Mouse (Mus musculus): ENCODE data around the gene Tert. TPM values are rescaled to one million over a fixed set of nuclear protein-coding genes. Genes with fewer than 3 reads are reported as not detected.

Tert gene
- polyA plus RNA-seq, 1 experiment from 2014 or later, result 3.3 TPM

DNA sequence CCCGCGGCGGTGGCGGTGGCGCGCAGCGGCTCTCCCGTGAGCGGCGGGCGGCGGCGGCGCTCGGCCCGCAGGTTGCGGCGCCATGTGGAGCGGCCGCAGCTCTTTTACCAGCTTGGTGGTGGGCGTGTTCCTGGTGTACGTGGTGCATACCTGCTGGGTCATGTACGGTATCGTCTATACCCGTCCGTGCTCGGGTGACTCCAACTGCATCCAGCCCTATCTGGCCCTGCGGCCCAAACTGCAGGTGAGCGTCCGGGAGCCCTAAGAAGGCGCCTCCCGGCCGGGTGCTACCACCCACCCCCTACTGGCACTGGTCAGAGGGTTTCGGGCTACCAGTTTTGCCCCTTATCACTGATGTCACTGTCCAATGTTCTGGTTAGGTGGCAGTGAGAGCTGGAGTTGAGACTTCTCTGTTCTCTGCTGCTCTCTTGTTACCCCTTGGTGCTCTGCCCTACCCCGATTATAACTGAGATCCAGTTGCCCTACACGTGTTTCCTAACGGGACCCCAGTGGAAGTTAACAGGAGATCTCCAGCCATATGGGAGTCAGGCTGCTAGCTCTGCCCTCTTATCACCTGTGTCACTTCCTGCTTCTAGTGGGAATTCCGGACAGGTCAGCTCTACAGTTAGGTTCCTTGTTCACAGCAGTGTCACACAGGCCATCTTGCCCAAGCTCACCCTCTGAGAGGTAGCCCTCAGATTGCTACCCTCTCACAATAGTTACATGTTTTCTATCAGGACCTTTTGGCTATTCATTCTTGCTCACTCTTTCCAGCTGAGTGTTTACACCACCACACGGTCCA is 22.4 kb upstream of the Tert start:
- Histone ChIP-seq H3K9ac (ENCODE audit: low read length) (peak overlapping the region; percentile 66), H3K4me3 (ENCODE audit: low read depth, low read length) (peak overlapping the region; percentile 68), H3K27me3 (ENCODE audit: control insufficient read depth, insufficient read depth, low read length) (no peaks in the 10 kb centered on the region), H3K4me2 (ENCODE audit: low read depth) (peak overlapping the region; percentile 84), H3K27ac (ENCODE audit: low read depth, low read length) (no peak overlapping the region), H3K9me3 (ENCODE audit: control insufficient read depth, low read length) (no peaks in the 10 kb centered on the region), H3K36me3 (ENCODE audit: control insufficient read depth, insufficient read depth, low read length) (peaks cover 4% of the 10 kb centered on the region; the same call in 1 of the 2 replicates), H3K4me1 (ENCODE audit: control insufficient read depth, insufficient read depth, low read length) (peaks cover 3% of the 10 kb centered on the region)
- DNase-seq (ENCODE audit: low spot score) (peak; percentile 31), ATAC-seq (ENCODE audit: insufficient read depth, low FRiP score, low TSS enrichment) (peak; percentile 76)
- 4% methylated on average over 39 of the region's 39 CpGs for WGBS

DNA sequence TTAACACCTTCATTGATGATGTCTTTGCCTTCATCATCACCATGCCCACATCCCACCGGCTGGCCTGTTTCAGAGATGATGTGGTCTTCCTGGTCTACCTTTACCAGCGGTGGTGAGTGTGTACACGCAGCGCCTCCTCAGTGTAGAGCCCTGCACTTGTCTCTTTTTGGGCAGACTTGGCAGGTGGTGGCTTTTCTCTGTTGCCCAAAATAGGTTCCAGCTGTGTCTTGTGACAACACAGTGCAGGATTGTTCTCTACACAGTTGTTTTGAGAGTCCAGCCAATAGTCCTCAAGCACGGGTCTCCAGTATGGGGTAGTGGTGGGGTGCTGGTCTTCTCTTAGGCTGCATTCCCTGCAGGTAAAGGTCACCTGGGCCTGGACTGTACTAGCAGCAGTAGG is 8.3 kb upstream of the Tert start:
- no peak for DNase-seq (ENCODE audit: low spot score)
- Histone ChIP-seq H3K4me1 (ENCODE audit: control insufficient read depth, insufficient read depth, low read length) (no peaks in the 10 kb centered on the region), H3K36me3 (ENCODE audit: control insufficient read depth, insufficient read depth, low read length) (peaks cover 10% of the 10 kb centered on the region), H3K27me3 (ENCODE audit: control insufficient read depth, insufficient read depth, low read length) (no peaks in the 10 kb centered on the region), H3K4me3 (ENCODE audit: low read depth, low read length) (no peak overlapping the region), H3K9me3 (ENCODE audit: control insufficient read depth, low read length) (no peaks in the 10 kb centered on the region), H3K9ac (ENCODE audit: low read length) (no peak overlapping the region), H3K4me2 (ENCODE audit: low read depth) (no peak overlapping the region), H3K27ac (ENCODE audit: low read depth, low read length) (no peak overlapping the region)
- WGBS, result 93% methylated on average over 5 of the region's 5 CpGs
- ATAC-seq (ENCODE audit: insufficient read depth, low FRiP score, low TSS enrichment), result no peak

DNA sequence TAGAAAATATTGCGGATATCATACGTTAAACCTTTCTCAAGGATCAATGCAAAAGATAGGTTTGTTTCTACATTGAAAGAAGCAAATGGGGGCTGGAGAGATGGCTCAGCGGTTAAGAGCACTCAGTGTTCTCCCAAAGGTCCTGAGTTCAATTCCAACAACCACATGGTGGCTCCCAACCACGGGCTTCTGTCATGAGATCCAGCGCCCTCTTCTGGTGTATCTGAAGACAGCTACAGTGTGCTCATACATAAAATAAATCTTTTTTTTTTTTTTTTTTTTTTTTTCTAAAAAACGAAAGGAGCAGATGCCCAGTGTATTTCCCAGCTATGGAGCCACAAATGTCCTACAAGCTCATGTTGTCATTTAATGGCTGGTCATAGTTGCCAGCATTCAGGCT is 6.1 kb upstream of the Tert start:
- H3K4me2 ChIP-seq (ENCODE audit: low read depth), result no peak overlapping the region
- no peaks in the 10 kb centered on the region for H3K4me1 ChIP-seq (ENCODE audit: control insufficient read depth, insufficient read depth, low read length)
- ATAC-seq (ENCODE audit: insufficient read depth, low FRiP score, low TSS enrichment) (no peak), DNase-seq (ENCODE audit: low spot score) (no peak)
- H3K27ac ChIP-seq (ENCODE audit: low read depth, low read length), result no peak overlapping the region
- H3K9ac ChIP-seq (ENCODE audit: low read length), result no peak overlapping the region
- H3K9me3 ChIP-seq (ENCODE audit: control insufficient read depth, low read length), result no peaks in the 10 kb centered on the region
- WGBS, result 79% methylated on average over 6 of the region's 6 CpGs
- no peak overlapping the region for H3K4me3 ChIP-seq (ENCODE audit: low read depth, low read length)
- peaks cover 8% of the 10 kb centered on the region for H3K36me3 ChIP-seq (ENCODE audit: control insufficient read depth, insufficient read depth, low read length)
- H3K27me3 ChIP-seq (ENCODE audit: control insufficient read depth, insufficient read depth, low read length), result no peaks in the 10 kb centered on the region

DNA sequence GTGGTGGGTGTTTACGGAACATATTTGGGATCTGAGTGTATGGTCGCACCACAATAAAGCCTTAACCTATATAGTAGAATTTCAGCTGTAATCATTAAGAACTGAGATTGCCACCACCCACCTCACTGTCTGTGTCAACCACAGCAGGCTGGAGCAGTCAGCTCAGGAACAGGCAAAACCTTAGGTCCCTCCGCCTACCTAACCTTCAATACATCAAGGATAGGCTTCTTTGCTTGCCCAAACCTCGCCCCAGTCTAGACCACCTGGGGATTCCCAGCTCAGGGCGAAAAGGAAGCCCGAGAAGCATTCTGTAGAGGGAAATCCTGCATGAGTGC is 334 bp upstream of the Tert start:
- Histone ChIP-seq H3K9ac (ENCODE audit: low read length) (peak overlapping the region; percentile 77), H3K36me3 (ENCODE audit: control insufficient read depth, insufficient read depth, low read length) (no peaks in the 10 kb centered on the region; the same call in 1 of the 2 replicates), H3K9me3 (ENCODE audit: control insufficient read depth, low read length) (no peaks in the 10 kb centered on the region), H3K4me1 (ENCODE audit: control insufficient read depth, insufficient read depth, low read length) (peaks cover 3% of the 10 kb centered on the region; the same call in 1 of the 2 replicates), H3K27ac (ENCODE audit: low read depth, low read length) (no peak overlapping the region), H3K4me2 (ENCODE audit: low read depth) (peak overlapping the region; percentile 96), H3K4me3 (ENCODE audit: low read depth, low read length) (peak overlapping the region; percentile 54), H3K27me3 (ENCODE audit: control insufficient read depth, insufficient read depth, low read length) (no peaks in the 10 kb centered on the region)
- DNase-seq (ENCODE audit: low spot score) (no peak), ATAC-seq (ENCODE audit: insufficient read depth, low FRiP score, low TSS enrichment) (no peak; the same call in 1 of the 2 replicates)
- 42% methylated on average over 6 of the region's 6 CpGs for WGBS

DNA sequence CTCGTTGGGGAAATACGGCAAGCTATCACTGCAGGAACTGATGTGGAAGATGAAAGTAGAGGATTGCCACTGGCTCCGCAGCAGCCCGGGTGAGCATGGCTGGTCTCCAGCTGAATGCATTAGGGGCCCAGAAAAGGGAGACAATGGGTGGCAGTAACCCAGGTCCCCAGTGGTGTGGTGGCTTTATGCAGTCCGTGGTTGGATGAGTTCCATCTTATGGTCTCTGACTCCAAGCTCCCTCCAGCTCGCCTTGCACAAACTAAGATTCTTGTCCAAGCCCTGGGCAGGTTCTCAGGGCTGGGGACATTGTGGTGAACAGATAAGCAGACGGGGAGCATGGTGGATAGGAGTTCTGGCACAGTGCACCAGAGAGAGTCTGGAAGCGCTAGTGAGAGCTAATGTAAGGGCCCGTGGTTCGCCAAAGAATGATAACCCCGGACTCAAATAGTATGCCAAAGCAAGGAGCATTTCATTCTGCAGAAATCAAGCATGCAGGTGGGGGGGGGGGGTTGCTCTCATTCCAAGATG is 1.9 kb downstream of the Tert start:
- H3K4me2 ChIP-seq (ENCODE audit: low read depth), result no peak overlapping the region
- 93% methylated on average over 11 of the region's 11 CpGs for WGBS
- DNase-seq (ENCODE audit: low spot score) (no peak), ATAC-seq (ENCODE audit: insufficient read depth, low FRiP score, low TSS enrichment) (no peak)
- no peak overlapping the region for H3K4me3 ChIP-seq (ENCODE audit: low read depth, low read length)
- H3K9ac ChIP-seq (ENCODE audit: low read length), result no peak overlapping the region
- H3K27ac ChIP-seq (ENCODE audit: low read depth, low read length), result no peak overlapping the region
- no peaks in the 10 kb centered on the region for H3K9me3 ChIP-seq (ENCODE audit: control insufficient read depth, low read length)
- H3K27me3 ChIP-seq (ENCODE audit: control insufficient read depth, insufficient read depth, low read length), result no peaks in the 10 kb centered on the region
- no peaks in the 10 kb centered on the region; the same call in 1 of the 2 replicates for H3K36me3 ChIP-seq (ENCODE audit: control insufficient read depth, insufficient read depth, low read length)
- peaks cover 3% of the 10 kb centered on the region; the same call in 1 of the 2 replicates for H3K4me1 ChIP-seq (ENCODE audit: control insufficient read depth, insufficient read depth, low read length)

DNA sequence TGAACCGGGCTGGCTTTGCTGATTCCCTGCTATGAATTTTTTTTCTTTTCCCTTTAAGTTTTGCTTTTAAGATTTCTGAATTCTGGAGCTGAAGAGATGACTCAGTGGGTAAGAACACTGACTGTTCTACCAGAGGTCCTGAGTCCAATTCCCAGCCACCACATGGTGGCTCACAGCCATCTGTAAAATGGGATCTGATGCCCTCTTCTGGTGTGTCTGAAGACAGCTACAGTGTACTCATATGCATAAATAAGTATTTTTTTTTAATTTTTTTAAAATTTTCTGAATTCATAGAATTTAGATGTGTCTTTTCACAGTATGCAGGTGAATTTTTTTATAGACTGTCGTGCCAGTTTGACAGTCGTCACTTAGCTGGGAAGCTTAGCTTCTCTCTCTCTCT is 5.1 kb downstream of the Tert start:
- H3K27ac ChIP-seq (ENCODE audit: low read depth, low read length), result no peak overlapping the region
- H3K36me3 ChIP-seq (ENCODE audit: control insufficient read depth, insufficient read depth, low read length), result no peaks in the 10 kb centered on the region; the same call in 1 of the 2 replicates
- no peaks in the 10 kb centered on the region for H3K9me3 ChIP-seq (ENCODE audit: control insufficient read depth, low read length)
- DNase-seq (ENCODE audit: low spot score) (no peak), ATAC-seq (ENCODE audit: insufficient read depth, low FRiP score, low TSS enrichment) (no peak)
- H3K4me3 ChIP-seq (ENCODE audit: low read depth, low read length), result no peak overlapping the region
- no peaks in the 10 kb centered on the region for H3K27me3 ChIP-seq (ENCODE audit: control insufficient read depth, insufficient read depth, low read length)
- no peak overlapping the region for H3K4me2 ChIP-seq (ENCODE audit: low read depth)
- 92% methylated on average over 3 of the region's 3 CpGs for WGBS
- peaks cover 3% of the 10 kb centered on the region; the same call in 1 of the 2 replicates for H3K4me1 ChIP-seq (ENCODE audit: control insufficient read depth, insufficient read depth, low read length)
- no peak overlapping the region for H3K9ac ChIP-seq (ENCODE audit: low read length)

DNA sequence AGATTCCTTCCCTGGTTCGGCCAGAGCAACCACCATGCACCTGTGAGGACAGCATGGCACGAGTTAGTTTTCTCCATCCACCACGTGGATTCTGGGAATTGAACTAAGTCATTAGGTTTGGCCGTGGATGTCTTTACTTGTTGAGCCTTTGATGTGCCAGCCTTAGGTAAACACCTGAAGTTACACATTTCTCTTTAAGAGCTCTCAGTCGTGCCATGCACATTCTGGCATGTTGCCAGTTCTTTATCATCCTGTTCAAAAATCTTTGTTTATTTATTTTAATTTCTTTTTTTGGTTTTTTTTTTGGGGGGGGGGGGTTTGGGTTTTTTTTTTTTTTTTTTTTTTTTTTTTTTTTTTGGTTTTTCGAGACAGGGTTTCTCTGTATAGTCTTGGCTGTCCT is 11.1 kb downstream of the Tert start:
- WGBS, result 82% methylated on average over 5 of the region's 6 CpGs
- no peaks in the 10 kb centered on the region for H3K4me1 ChIP-seq (ENCODE audit: control insufficient read depth, insufficient read depth, low read length)
- H3K9ac ChIP-seq (ENCODE audit: low read length), result no peak overlapping the region
- H3K27me3 ChIP-seq (ENCODE audit: control insufficient read depth, insufficient read depth, low read length), result no peaks in the 10 kb centered on the region
- H3K4me2 ChIP-seq (ENCODE audit: low read depth), result no peak overlapping the region
- ATAC-seq (ENCODE audit: insufficient read depth, low FRiP score, low TSS enrichment) (no peak), DNase-seq (ENCODE audit: low spot score) (no peak)
- H3K27ac ChIP-seq (ENCODE audit: low read depth, low read length), result no peak overlapping the region
- H3K36me3 ChIP-seq (ENCODE audit: control insufficient read depth, insufficient read depth, low read length), result no peaks in the 10 kb centered on the region; the same call in 1 of the 2 replicates
- H3K4me3 ChIP-seq (ENCODE audit: low read depth, low read length), result no peak overlapping the region
- no peaks in the 10 kb centered on the region for H3K9me3 ChIP-seq (ENCODE audit: control insufficient read depth, low read length)

DNA sequence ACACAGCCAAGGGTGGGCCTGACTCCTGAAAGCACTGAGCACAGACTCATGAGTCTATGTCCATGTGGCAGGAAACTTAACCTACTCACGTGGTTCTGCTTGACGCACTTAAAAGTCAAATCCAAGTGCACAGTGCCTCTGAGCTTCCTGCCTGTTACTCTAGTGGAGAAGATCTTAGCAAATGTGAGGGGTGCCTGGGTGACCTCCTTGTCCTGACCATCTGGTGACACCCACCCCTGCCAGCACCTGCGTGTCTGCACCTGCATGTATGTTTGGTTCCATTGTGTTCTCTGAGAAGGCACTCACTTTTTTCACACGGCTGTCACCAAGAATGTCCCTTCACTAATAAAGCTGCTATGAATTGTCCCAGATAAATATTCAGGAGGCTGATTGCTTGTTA is 14.6 kb downstream of the Tert start:
- Histone ChIP-seq H3K36me3 (ENCODE audit: control insufficient read depth, insufficient read depth, low read length) (no peaks in the 10 kb centered on the region), H3K4me2 (ENCODE audit: low read depth) (no peak overlapping the region), H3K27ac (ENCODE audit: low read depth, low read length) (no peak overlapping the region), H3K4me1 (ENCODE audit: control insufficient read depth, insufficient read depth, low read length) (no peaks in the 10 kb centered on the region), H3K9ac (ENCODE audit: low read length) (no peak overlapping the region), H3K9me3 (ENCODE audit: control insufficient read depth, low read length) (no peaks in the 10 kb centered on the region), H3K27me3 (ENCODE audit: control insufficient read depth, insufficient read depth, low read length) (no peaks in the 10 kb centered on the region), H3K4me3 (ENCODE audit: low read depth, low read length) (no peak overlapping the region)
- WGBS, result 88% methylated on average over 4 of the region's 4 CpGs
- DNase-seq (ENCODE audit: low spot score) (no peak), ATAC-seq (ENCODE audit: insufficient read depth, low FRiP score, low TSS enrichment) (no peak)

Data from neural tube, embryonic 11.5 days (tissue).